Comparison of ENCODE assay signal across 19 mouse cellular contexts in genomic region chr5:74078861-74079615, GRCm38 (mm10). TPM values are rescaled to one million over a fixed set of nuclear protein-coding genes. Genes with fewer than 3 reads are reported as not detected.
DNase-seq lines count a peak whose midpoint lies in the region; ATAC-seq lines count a peak whose summit lies in the region.
"Had no signal": no experiment of that assay in that cellular context is flagged by ENCODE, and none has a peak within 500 bp of the region (broad histone marks: within the 10 kb centered on the region; RNA-seq: fewer than 3 reads in every experiment).

No protein-coding gene starts in this region.

- ATAC-seq in heart, embryonic 11.5 days (replicated peaks; ENCODE audit: insufficient number of reproducible peaks, low FRiP score, low TSS enrichment) = no peak
- no peak for ATAC-seq in kidney, embryonic 16.5 days (ENCODE audit: low FRiP score, low TSS enrichment)
- ATAC-seq in common myeloid progenitor, adult 5-6 weeks (replicated peaks; ENCODE audit: low read depth, poor library complexity, severe bottlenecking) = peak; percentile 80
- ATAC-seq in liver, embryonic 16.5 days (ENCODE audit: low read depth) = 0 out of 2 replicates have a peak, but pooled peaks have one; percentile 21

- peaks cover 8% of the 10 kb centered on the region for H3K4me1 ChIP-seq in heart, embryonic 11.5 days (ENCODE audit: control insufficient read depth, insufficient read depth, low read length)
- H3K4me1 ChIP-seq in kidney, embryonic 16.5 days (ENCODE audit: insufficient read depth, low read length) = peaks cover 8% of the 10 kb centered on the region; the same call in 1 of the 2 replicates
- H3K4me1 ChIP-seq in liver, embryonic 16.5 days (ENCODE audit: control insufficient read depth, low read depth, low read length) = no peaks in the 10 kb centered on the region
- H3K4me1 ChIP-seq: hindbrain, embryonic 15.5 days; stomach, embryonic 15.5 days had no signal

- no peaks in the 10 kb centered on the region for H3K27me3 ChIP-seq in heart, embryonic 11.5 days (ENCODE audit: control insufficient read depth, insufficient read depth, low read length)
- H3K27me3 ChIP-seq in kidney, embryonic 16.5 days (ENCODE audit: insufficient read depth, low read length) = no peaks in the 10 kb centered on the region
- peaks cover 8% of the 10 kb centered on the region for H3K27me3 ChIP-seq in liver, embryonic 16.5 days (ENCODE audit: control insufficient read depth, insufficient read depth, low read depth, low read length)
- H3K27me3 ChIP-seq: hindbrain, embryonic 15.5 days; stomach, embryonic 15.5 days had no signal

- no peaks in the 10 kb centered on the region for H3K36me3 ChIP-seq in heart, embryonic 11.5 days (ENCODE audit: control insufficient read depth, insufficient read depth, low read length)
- H3K36me3 ChIP-seq in kidney, embryonic 16.5 days (ENCODE audit: insufficient read depth, low read length) = no peaks in the 10 kb centered on the region
- no peaks in the 10 kb centered on the region for H3K36me3 ChIP-seq in liver, embryonic 16.5 days (ENCODE audit: control insufficient read depth, insufficient read depth)
- H3K36me3 ChIP-seq: forebrain, embryonic 10.5 days; hindbrain, embryonic 15.5 days; stomach, embryonic 15.5 days had no signal

- H3K4me2 ChIP-seq in heart, embryonic 11.5 days = no peak overlapping the region
- H3K4me2 ChIP-seq in kidney, embryonic 16.5 days (replicated peaks; ENCODE audit: low read depth, low read length) = no peak overlapping the region
- H3K4me2 ChIP-seq in liver, embryonic 16.5 days (ENCODE audit: low read depth, low read length) = no peak overlapping the region
- H3K4me2 ChIP-seq: hindbrain, embryonic 15.5 days; midbrain, embryonic 11.5 days; stomach, embryonic 15.5 days had no signal

- no peak overlapping the region for H3K9ac ChIP-seq in heart, embryonic 11.5 days (ENCODE audit: low read depth, low read length)
- no peak overlapping the region for H3K9ac ChIP-seq in kidney, embryonic 16.5 days (replicated peaks; ENCODE audit: low read length)
- no peak overlapping the region for H3K9ac ChIP-seq in liver, embryonic 16.5 days (ENCODE audit: low read depth, low read length)
- H3K9ac ChIP-seq: hindbrain, embryonic 15.5 days; liver, embryonic 14.5 days; stomach, embryonic 15.5 days had no signal

- 55% methylated on average over 11 of the region's 11 CpGs for WGBS in heart, embryonic 11.5 days (ENCODE audit: insufficient replicate concordance)
- 70% methylated on average over 11 of the region's 11 CpGs for WGBS in kidney, embryonic 16.5 days
- WGBS in liver, embryonic 16.5 days (ENCODE audit: insufficient replicate concordance) = 48% methylated on average over 11 of the region's 11 CpGs

- H3K4me3 ChIP-seq in heart, embryonic 11.5 days (ENCODE audit: low read depth, low read length) = no peak overlapping the region
- no peak overlapping the region for H3K4me3 ChIP-seq in kidney, embryonic 16.5 days (ENCODE audit: low read length)
- no peak overlapping the region for H3K4me3 ChIP-seq in liver, embryonic 16.5 days (ENCODE audit: low read depth, low read length)
- H3K4me3 ChIP-seq: forebrain, embryonic 10.5 days; hindbrain, embryonic 15.5 days; stomach, embryonic 15.5 days had no signal

- no peaks in the 10 kb centered on the region for H3K9me3 ChIP-seq in heart, embryonic 11.5 days (replicated peaks; ENCODE audit: control insufficient read depth, low read length)
- no peaks in the 10 kb centered on the region for H3K9me3 ChIP-seq in kidney, embryonic 16.5 days (ENCODE audit: low read length)
- H3K9me3 ChIP-seq in liver, embryonic 16.5 days (replicated peaks; ENCODE audit: control insufficient read depth, low read length) = no peaks in the 10 kb centered on the region
- H3K9me3 ChIP-seq: forebrain, embryonic 10.5 days; hindbrain, embryonic 15.5 days; stomach, embryonic 15.5 days had no signal

- H3K27ac ChIP-seq in heart, embryonic 11.5 days (ENCODE audit: low read depth, low read length) = peak overlapping the region; percentile 29
- H3K27ac ChIP-seq in kidney, embryonic 16.5 days (ENCODE audit: low read length) = no peak overlapping the region
- H3K27ac ChIP-seq in liver, embryonic 16.5 days (ENCODE audit: low read length) = no peak overlapping the region
- H3K27ac ChIP-seq: forebrain, embryonic 10.5 days; hindbrain, embryonic 15.5 days; liver, embryonic 14.5 days; stomach, embryonic 15.5 days had no signal

- DNase-seq in heart, adult 8-10 months (ENCODE audit: low spot score) = no peak
- peak; percentile 89 for DNase-seq in kidney, adult 9 months
- DNase-seq in urinary bladder, adult 18-20 months (ENCODE audit: low spot score in 2 of 2) = no peak
- DNase-seq in cerebellum, adult 9-10 months = no peak
- DNase-seq: adrenal gland, adult 2 months; cerebellum, adult 11-12 months; gastrocnemius, postnatal 36 days; heart, postnatal 14 days; spleen, adult 18-20 months; thymus, postnatal 14 days had no signal

RNA-seq across cellular contexts. Expression of gene Usp46, which starts 10.8 kb away (rescaled TPM):
- 36.8 and 41.5 TPM in 2 replicates for polyA plus RNA-seq in heart, embryonic 11.5 days (2014; fragmentation: Nextera tagmentation; extraction: Ambion mirVana)
- total RNA-seq in heart, adult 8-10 months (2022) = 10 to 100 TPM; 32.2 to 40.1 (median 34.8) TPM
- 27.3 and 30.4 TPM in 2 replicates for polyA plus RNA-seq in kidney, embryonic 16.5 days (2015; fragmentation: Nextera tagmentation; extraction: Ambion mirVana)
- total RNA-seq in common myeloid progenitor, adult 5-6 weeks (2017) = 10.5 and 15.0 TPM in 2 replicates
- 18.9 and 20.0 TPM in 2 replicates for polyA plus RNA-seq in liver, embryonic 16.5 days (2015; fragmentation: Nextera tagmentation; extraction: Ambion mirVana)

Comparison
In these comparisons a context has a peak if more than half of its experiments do, and no peak if none do; other contexts are left out.
1. ATAC-seq: peak in common myeloid progenitor, adult 5-6 weeks (single experiment) and liver, embryonic 16.5 days (single experiment); none in heart, embryonic 11.5 days (single experiment) and kidney, embryonic 16.5 days (single experiment).